Mouse (Mus musculus): Measurements from ENCODE around the gene Gm11084.

- TF ChIP-seq CTCF (IDR thresholded peaks at IDR 0.05; ENCODE audit: borderline replicate concordance, extremely low read depth, insufficient read depth, insufficient read length) (no peak), POLR2A (IDR thresholded peaks at IDR 0.05; ENCODE audit: borderline replicate concordance, extremely low read depth, insufficient read depth, insufficient read length, poor library complexity, severe bottlenecking) (no peak)
Measured at GRCm38 (mm10) chr2:73027126-73027525, 40.6 kb upstream of the Gm11084 start.
